Mouse (Mus musculus) hindbrain, embryonic 16.5 days (tissue): ENCODE results near the gene Dcaf11. TPM values are rescaled to one million over a fixed set of nuclear protein-coding genes. Genes with fewer than 3 reads are reported as not detected.
A peak's percentile ranks its signal among the peaks of the same experiment; 100 is the strongest.

Experiments
- ATAC-seq: fragments of 200-750 bp; cut with Nextera tagmentation; 2 replicates; pipeline ENCODE4 v1.8.0; 2017; ENCODE audit warnings: moderate TSS enrichment, moderate library complexity
- H3K27ac ChIP-seq: fragments of 300-500 bp; sonication (generic); 2 replicates; pipeline ENCODE4 v1.5.1; 2014; ENCODE audit warnings: low read depth, mild to moderate bottlenecking, control low read depth, low read length, moderate library complexity
- H3K27me3 ChIP-seq: fragments of 300-500 bp; sonication (generic); replicated peaks from 2 replicates; pipeline ENCODE4 v1.6.1; 2014; ENCODE audit warnings: low read length; ENCODE audit not compliant: control insufficient read depth, insufficient read depth
- H3K36me3 ChIP-seq: fragments of 300-500 bp; sonication (generic); 2 replicates; pipeline ENCODE4 v1.6.1; 2014; ENCODE audit warnings: mild to moderate bottlenecking, low read length, moderate library complexity, mixed read lengths; ENCODE audit not compliant: control insufficient read depth, insufficient read depth
- H3K4me1 ChIP-seq: fragments of 300-500 bp; sonication (generic); 2 replicates; pipeline ENCODE4 v1.6.1; 2014; ENCODE audit warnings: low read depth, low read length; ENCODE audit not compliant: control insufficient read depth, insufficient read depth
- H3K4me2 ChIP-seq: fragments of 300-500 bp; sonication (generic); 2 replicates; pipeline ENCODE4 v1.6.1; 2014; ENCODE audit warnings: mild to moderate bottlenecking, low read length, control low read depth, moderate library complexity
- H3K4me3 ChIP-seq: fragments of 300-500 bp; sonication (generic); 2 replicates; pipeline ENCODE4 v1.5.1; 2014; ENCODE audit warnings: mild to moderate bottlenecking, low read length, control low read depth, moderate library complexity
- H3K9ac ChIP-seq: fragments of 300-500 bp; sonication (generic); 2 replicates; pipeline ENCODE4 v1.6.1; 2014; ENCODE audit warnings: low read depth, mild to moderate bottlenecking, control low read depth, low read length, moderate library complexity
- H3K9me3 ChIP-seq: fragments of 300-500 bp; sonication (generic); 2 replicates; pipeline ENCODE4 v1.6.1; 2014; ENCODE audit warnings: mild to moderate bottlenecking, low read length, moderate library complexity; ENCODE audit not compliant: control insufficient read depth
- WGBS: fragments of 180-500 bp; shearing (Covaris S2); extraction: QIAGEN DNeasy Blood & Tissue Kit; methylation state at CpG from one replicate; pipeline ENCODE4 v1.1.7; 2014; 5-methylcytosine and 5-hydroxymethylcytosine counted together
- polyA plus RNA-seq: library from polyadenylated mRNA; unstranded; fragments of >200 nt; fragmentation: Nextera tagmentation; extraction: Ambion mirVana; gene quantifications from 2 replicates; pipeline ENCODE4 v1.2.1, GENCODE M21; 2015

Dcaf11 gene
- polyA plus RNA-seq, 1 experiment from 2014 or later = 110 TPM

- peak; percentile 55; the same call in 1 of the 2 replicates for ATAC-seq
- Histone ChIP-seq H3K4me3 (peak overlapping the region; percentile 33), H3K27ac (no peak overlapping the region), H3K9ac (peak overlapping the region; percentile 25; the same call in 1 of the 2 replicates), H3K4me2 (peak overlapping the region; percentile 44), H3K4me1 (no peaks in the 10 kb centered on the region), H3K36me3 (no peaks in the 10 kb centered on the region), H3K9me3 (no peaks in the 10 kb centered on the region), H3K27me3 (no peaks in the 10 kb centered on the region)
- WGBS = 52% methylated on average over 22 of the region's 22 CpGs
Measured at GRCm38 (mm10) chr14:55618486-55619195, 58.8 kb downstream of the Dcaf11 start.

Other genes starting within 250 kb of the Dcaf11 start
- gene Dhrs4, start 81.2 kb upstream of the Dcaf11 start, polyA plus RNA-seq = 28.6 and 29.5 TPM in 2 replicates
- 22.9 and 26.2 TPM in 2 replicates for gene Carmil3, start 69.4 kb upstream of the Dcaf11 start, polyA plus RNA-seq
- gene Cpne6, start 49.6 kb upstream of the Dcaf11 start, polyA plus RNA-seq = 10.2 and 11.7 TPM in 2 replicates
- 0.15 and 0.23 TPM in 2 replicates for gene Nrl, start 35.0 kb upstream of the Dcaf11 start, polyA plus RNA-seq
- gene Pck2, start 19.7 kb upstream of the Dcaf11 start, polyA plus RNA-seq = 29.3 and 32.4 TPM in 2 replicates
- gene A730061H03Rik, start 400 bp downstream of the Dcaf11 start, polyA plus RNA-seq = 0.89 and 1.4 TPM in 2 replicates
- gene Fitm1, start 15.6 kb downstream of the Dcaf11 start, polyA plus RNA-seq = 0.26 and 1.4 TPM in 2 replicates
- gene Psme1, start 18.1 kb downstream of the Dcaf11 start, polyA plus RNA-seq = 223 and 230 TPM in 2 replicates
- 49.4 and 64.2 TPM in 2 replicates for gene Emc9, start 25.3 kb downstream of the Dcaf11 start, polyA plus RNA-seq
- gene Psme2, start 31.1 kb downstream of the Dcaf11 start, polyA plus RNA-seq = 170 and 173 TPM in 2 replicates
- gene Rnf31, start 31.7 kb downstream of the Dcaf11 start, polyA plus RNA-seq = 18.2 and 20.3 TPM in 2 replicates
- 9.7 and 10.6 TPM in 2 replicates for gene Irf9, start 43.6 kb downstream of the Dcaf11 start, polyA plus RNA-seq
- gene Rec8, start 58.0 kb downstream of the Dcaf11 start, polyA plus RNA-seq = 16.8 and 20.2 TPM in 2 replicates
- 116 and 131 TPM in 2 replicates for gene Ipo4, start 76.0 kb downstream of the Dcaf11 start, polyA plus RNA-seq
- 1.5 and 1.6 TPM in 2 replicates for gene Gm49378, start 77.9 kb downstream of the Dcaf11 start, polyA plus RNA-seq
- 68.7 and 72.1 TPM in 2 replicates for gene Tm9sf1, start 83.8 kb downstream of the Dcaf11 start, polyA plus RNA-seq
- 0.32 and 0.53 TPM in 2 replicates for gene Tssk4, start 90.2 kb downstream of the Dcaf11 start, polyA plus RNA-seq
- 77.2 and 82.8 TPM in 2 replicates for gene Mdp1, start 100.5 kb downstream of the Dcaf11 start, polyA plus RNA-seq
- gene Gmpr2, start 111.9 kb downstream of the Dcaf11 start, polyA plus RNA-seq = 48.6 and 50.4 TPM in 2 replicates
- gene Nedd8, start 112.1 kb downstream of the Dcaf11 start, polyA plus RNA-seq = 567 and 599 TPM in 2 replicates
- 25.3 and 25.7 TPM in 2 replicates for gene Tinf2, start 121.8 kb downstream of the Dcaf11 start, polyA plus RNA-seq
- gene Tgm1, start 153.9 kb downstream of the Dcaf11 start, polyA plus RNA-seq = 0.20 and 0.41 TPM in 2 replicates
- gene Rabggta, start 162.3 kb downstream of the Dcaf11 start, polyA plus RNA-seq = 60.3 and 65.8 TPM in 2 replicates
- 85.9 and 90.3 TPM in 2 replicates for gene Dhrs1, start 185.7 kb downstream of the Dcaf11 start, polyA plus RNA-seq
- 27.1 and 27.9 TPM in 2 replicates for gene Nop9, start 185.7 kb downstream of the Dcaf11 start, polyA plus RNA-seq
- gene Cideb, start 198.5 kb downstream of the Dcaf11 start, polyA plus RNA-seq = 0.17 and 0.63 TPM in 2 replicates
- 0.47 and 0.66 TPM in 2 replicates for gene Ltb4r2, start 201.4 kb downstream of the Dcaf11 start, polyA plus RNA-seq
- 0.22 and 0.79 TPM in 2 replicates for gene Ltb4r1, start 206.0 kb downstream of the Dcaf11 start, polyA plus RNA-seq
- 3.5 and 5.1 TPM in 2 replicates for gene Adcy4, start 224.1 kb downstream of the Dcaf11 start, polyA plus RNA-seq
- gene Ripk3, start 228.9 kb downstream of the Dcaf11 start, polyA plus RNA-seq = 2.3 and 3.6 TPM in 2 replicates